Mouse (Mus musculus): ENCODE data around the gene Atp13a5. TPM values are rescaled to one million over a fixed set of nuclear protein-coding genes. Genes with fewer than 3 reads are reported as not detected.

Gene Atp13a5
- polyA plus RNA-seq, 1 experiment: not detected

DNA sequence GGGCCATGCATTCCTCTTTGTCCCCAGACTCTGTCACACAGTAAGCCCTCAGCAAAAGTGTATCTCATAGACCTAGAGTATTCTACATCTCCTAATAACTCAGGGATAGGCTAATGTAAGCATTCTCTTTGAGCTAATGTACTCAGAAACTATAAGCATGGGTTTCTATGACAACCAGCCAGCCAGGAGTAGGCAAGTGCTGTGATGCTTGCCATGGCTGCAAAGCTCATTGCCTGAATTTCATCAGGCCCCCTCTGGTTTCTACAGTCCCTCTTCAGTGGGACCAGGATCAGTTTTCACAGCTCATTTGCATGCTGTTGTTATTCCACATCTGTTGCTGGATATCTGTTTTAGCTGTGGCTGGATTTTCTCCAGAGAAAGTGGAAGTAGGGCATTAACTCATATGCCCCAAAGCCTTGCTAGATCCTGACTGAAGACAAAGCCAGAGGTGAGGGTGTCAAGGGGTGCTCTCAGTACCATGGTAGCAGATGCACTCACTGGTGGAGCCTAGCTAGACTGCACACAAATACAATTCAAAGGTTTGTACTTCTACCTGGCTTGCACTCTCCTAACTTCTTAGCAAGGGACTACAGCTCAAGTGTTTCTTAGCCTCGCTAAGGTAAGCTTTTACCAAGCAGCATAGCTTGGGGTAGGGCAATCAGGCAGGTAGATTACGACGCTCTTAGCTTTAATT lies 47.0 kb downstream of the Atp13a5 start:
- no peaks in the 10 kb centered on the region for H3K9me3 ChIP-seq (replicated peaks; ENCODE audit: control insufficient read depth, insufficient read depth, low read length, poor library complexity, severe bottlenecking)
- no peaks in the 10 kb centered on the region for H3K36me3 ChIP-seq (ENCODE audit: control insufficient read depth, insufficient read depth, low read length, poor library complexity, severe bottlenecking)
- H3K9ac ChIP-seq (ENCODE audit: low read depth, poor library complexity, severe bottlenecking): no peak overlapping the region
- H3K27me3 ChIP-seq (ENCODE audit: control insufficient read depth, insufficient read depth, low read length, poor library complexity, severe bottlenecking): no peaks in the 10 kb centered on the region
- no peak overlapping the region for H3K27ac ChIP-seq (ENCODE audit: insufficient read depth, low read length)
- no peaks in the 10 kb centered on the region for H3K4me1 ChIP-seq (ENCODE audit: control insufficient read depth, insufficient read depth, low read length)
- TF ChIP-seq EP300 (IDR thresholded peaks at IDR 0.05; ENCODE audit: insufficient read depth, low read depth, low read length) (no peak), CTCF (IDR thresholded peaks at IDR 0.05; ENCODE audit: low read depth, low read length) (no peak), POLR2A (IDR thresholded peaks at IDR 0.05; ENCODE audit: insufficient read depth, low read length) (no peak)
- H3K4me3 ChIP-seq (ENCODE audit: low read depth, low read length): no peak overlapping the region

GRCm38 (mm10) chr16:29330948-29331347 lies 47.6 kb downstream of the Atp13a5 start:
- Histone ChIP-seq H3K9ac (ENCODE audit: low read depth, poor library complexity, severe bottlenecking) (no peak overlapping the region), H3K27me3 (ENCODE audit: control insufficient read depth, insufficient read depth, low read length, poor library complexity, severe bottlenecking) (no peaks in the 10 kb centered on the region)
- no peak for TF ChIP-seq EP300 (IDR thresholded peaks at IDR 0.05; ENCODE audit: insufficient read depth, low read depth, low read length)
- TF ChIP-seq CTCF (IDR thresholded peaks at IDR 0.05; ENCODE audit: low read depth, low read length): no peak
- TF ChIP-seq POLR2A (IDR thresholded peaks at IDR 0.05; ENCODE audit: insufficient read depth, low read length): no peak

DNA sequence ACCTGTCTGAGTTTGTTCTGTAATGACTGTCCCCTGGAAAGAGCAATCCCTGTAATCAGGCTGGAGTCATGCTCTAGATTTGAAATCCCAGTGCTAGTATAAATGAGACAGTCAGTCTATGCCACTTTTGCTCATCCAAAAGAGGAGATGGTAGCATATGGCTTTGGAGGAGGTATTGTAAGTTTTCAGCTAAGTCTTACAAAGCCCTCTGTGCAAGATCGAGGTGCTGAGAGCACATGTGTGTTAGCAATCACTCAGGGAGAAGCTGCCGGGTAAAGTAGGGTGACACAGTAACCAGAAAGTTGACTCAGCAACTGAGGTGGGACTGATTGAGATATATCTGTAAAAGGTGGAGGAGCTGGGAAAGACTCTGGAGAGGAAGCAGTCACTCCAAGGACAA lies 49.3 kb downstream of the Atp13a5 start:
- Histone ChIP-seq H3K27ac (ENCODE audit: insufficient read depth, low read length) (no peak overlapping the region), H3K9me3 (replicated peaks; ENCODE audit: control insufficient read depth, insufficient read depth, low read length, poor library complexity, severe bottlenecking) (no peaks in the 10 kb centered on the region), H3K4me3 (ENCODE audit: low read depth, low read length) (no peak overlapping the region), H3K4me1 (ENCODE audit: control insufficient read depth, insufficient read depth, low read length) (no peaks in the 10 kb centered on the region), H3K36me3 (ENCODE audit: control insufficient read depth, insufficient read depth, low read length, poor library complexity, severe bottlenecking) (no peaks in the 10 kb centered on the region), H3K9ac (ENCODE audit: low read depth, poor library complexity, severe bottlenecking) (no peak overlapping the region), H3K27me3 (ENCODE audit: control insufficient read depth, insufficient read depth, low read length, poor library complexity, severe bottlenecking) (no peaks in the 10 kb centered on the region)
- TF ChIP-seq CTCF (IDR thresholded peaks at IDR 0.05; ENCODE audit: low read depth, low read length) (no peak), EP300 (IDR thresholded peaks at IDR 0.05; ENCODE audit: insufficient read depth, low read depth, low read length) (no peak), POLR2A (IDR thresholded peaks at IDR 0.05; ENCODE audit: insufficient read depth, low read length) (no peak)

More at GRCm38 (mm10) chr16:29330948-29331347, 47.6 kb downstream of the Atp13a5 start:
- Histone ChIP-seq H3K27ac (ENCODE audit: insufficient read depth, low read length) (no peak overlapping the region), H3K36me3 (ENCODE audit: control insufficient read depth, insufficient read depth, low read length, poor library complexity, severe bottlenecking) (no peaks in the 10 kb centered on the region), H3K9me3 (replicated peaks; ENCODE audit: control insufficient read depth, insufficient read depth, low read length, poor library complexity, severe bottlenecking) (no peaks in the 10 kb centered on the region), H3K4me3 (ENCODE audit: low read depth, low read length) (no peak overlapping the region), H3K4me1 (ENCODE audit: control insufficient read depth, insufficient read depth, low read length) (no peaks in the 10 kb centered on the region)

- no peaks in the 10 kb centered on the region for H3K36me3 ChIP-seq (ENCODE audit: control insufficient read depth, insufficient read depth, low read length, poor library complexity, severe bottlenecking)
- no peak for TF ChIP-seq CTCF (IDR thresholded peaks at IDR 0.05; ENCODE audit: low read depth, low read length)
- no peak for TF ChIP-seq POLR2A (IDR thresholded peaks at IDR 0.05; ENCODE audit: insufficient read depth, low read length)
- H3K4me1 ChIP-seq (ENCODE audit: control insufficient read depth, insufficient read depth, low read length): no peaks in the 10 kb centered on the region
- no peak overlapping the region for H3K9ac ChIP-seq (ENCODE audit: low read depth, poor library complexity, severe bottlenecking)
- no peak overlapping the region for H3K27ac ChIP-seq (ENCODE audit: insufficient read depth, low read length)
- H3K4me3 ChIP-seq (ENCODE audit: low read depth, low read length): no peak overlapping the region
- no peaks in the 10 kb centered on the region for H3K27me3 ChIP-seq (ENCODE audit: control insufficient read depth, insufficient read depth, low read length, poor library complexity, severe bottlenecking)
- H3K9me3 ChIP-seq (replicated peaks; ENCODE audit: control insufficient read depth, insufficient read depth, low read length, poor library complexity, severe bottlenecking): no peaks in the 10 kb centered on the region
Measured at GRCm38 (mm10) chr16:29327910-29328309, 50.6 kb downstream of the Atp13a5 start.

GRCm38 (mm10) chr16:29325233-29325919 lies 53.2 kb downstream of the Atp13a5 start:
- H3K4me1 ChIP-seq (ENCODE audit: control insufficient read depth, insufficient read depth, low read length): no peaks in the 10 kb centered on the region
- no peaks in the 10 kb centered on the region for H3K36me3 ChIP-seq (ENCODE audit: control insufficient read depth, insufficient read depth, low read length, poor library complexity, severe bottlenecking)
- H3K4me3 ChIP-seq (ENCODE audit: low read depth, low read length): no peak overlapping the region
- no peak for TF ChIP-seq POLR2A (IDR thresholded peaks at IDR 0.05; ENCODE audit: insufficient read depth, low read length)
- TF ChIP-seq EP300 (IDR thresholded peaks at IDR 0.05; ENCODE audit: insufficient read depth, low read depth, low read length): no peak
- TF ChIP-seq CTCF (IDR thresholded peaks at IDR 0.05; ENCODE audit: low read depth, low read length): no peak
- H3K9ac ChIP-seq (ENCODE audit: low read depth, poor library complexity, severe bottlenecking): no peak overlapping the region
- H3K9me3 ChIP-seq (replicated peaks; ENCODE audit: control insufficient read depth, insufficient read depth, low read length, poor library complexity, severe bottlenecking): no peaks in the 10 kb centered on the region
- H3K27ac ChIP-seq (ENCODE audit: insufficient read depth, low read length): no peak overlapping the region
- H3K27me3 ChIP-seq (ENCODE audit: control insufficient read depth, insufficient read depth, low read length, poor library complexity, severe bottlenecking): no peaks in the 10 kb centered on the region

DNA sequence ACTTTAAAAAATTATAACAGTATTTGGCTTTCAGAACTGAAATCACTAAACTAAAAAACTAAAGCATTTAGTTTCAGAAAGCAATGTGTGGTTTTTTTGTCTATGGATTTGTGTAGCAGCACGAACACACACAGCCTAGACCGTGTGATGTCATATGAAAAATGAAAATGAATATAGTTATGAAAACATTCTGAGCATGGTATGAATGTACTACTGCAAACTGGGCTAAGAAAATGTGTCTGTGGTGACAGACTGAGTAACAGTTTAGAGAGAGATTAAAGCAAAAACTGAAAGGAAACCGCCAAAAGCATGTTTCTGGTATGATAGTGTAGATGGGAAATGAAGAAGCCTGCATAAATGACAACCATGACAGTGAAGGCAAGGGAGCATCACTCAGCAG lies 57.8 kb downstream of the Atp13a5 start:
- Histone ChIP-seq H3K36me3 (ENCODE audit: control insufficient read depth, insufficient read depth, low read length, poor library complexity, severe bottlenecking) (no peaks in the 10 kb centered on the region), H3K9ac (ENCODE audit: low read depth, poor library complexity, severe bottlenecking) (no peak overlapping the region), H3K4me3 (ENCODE audit: low read depth, low read length) (no peak overlapping the region), H3K4me1 (ENCODE audit: control insufficient read depth, insufficient read depth, low read length) (no peaks in the 10 kb centered on the region), H3K9me3 (replicated peaks; ENCODE audit: control insufficient read depth, insufficient read depth, low read length, poor library complexity, severe bottlenecking) (no peaks in the 10 kb centered on the region), H3K27me3 (ENCODE audit: control insufficient read depth, insufficient read depth, low read length, poor library complexity, severe bottlenecking) (no peaks in the 10 kb centered on the region), H3K27ac (ENCODE audit: insufficient read depth, low read length) (no peak overlapping the region)
- TF ChIP-seq EP300 (IDR thresholded peaks at IDR 0.05; ENCODE audit: insufficient read depth, low read depth, low read length) (no peak), POLR2A (IDR thresholded peaks at IDR 0.05; ENCODE audit: insufficient read depth, low read length) (no peak), CTCF (IDR thresholded peaks at IDR 0.05; ENCODE audit: low read depth, low read length) (no peak)

All from ES-Bruce4 (cell line).